Mouse (Mus musculus) midbrain, embryonic 16.5 days (tissue): Measurements from ENCODE around the gene Arl3. TPM values are rescaled to one million over a fixed set of nuclear protein-coding genes. Genes with fewer than 3 reads are reported as not detected.

Source experiments
- polyA plus RNA-seq: library from polyadenylated mRNA; unstranded; fragments of >200 nt; fragmentation: Nextera tagmentation; extraction: Ambion mirVana; gene quantifications from 2 replicates; pipeline ENCODE4 v1.2.1, GENCODE M21; 2015

Arl3 gene
- polyA plus RNA-seq, 1 experiment from 2014 or later = 226 TPM

Other genes starting within 250 kb of the Arl3 start
- 129 and 146 TPM in 2 replicates for gene Psd, start 246.0 kb downstream of the Arl3 start, polyA plus RNA-seq
- gene Fbxl15, start 245.0 kb downstream of the Arl3 start, polyA plus RNA-seq = 49.5 and 51.3 TPM in 2 replicates
- gene Cuedc2, start 234.5 kb downstream of the Arl3 start, polyA plus RNA-seq = 313 and 332 TPM in 2 replicates
- gene Mfsd13a, start 232.1 kb downstream of the Arl3 start, polyA plus RNA-seq = 10.7 and 11.8 TPM in 2 replicates
- 1.4 and 2.7 TPM in 2 replicates for gene 2310034G01Rik, start 222.9 kb downstream of the Arl3 start, polyA plus RNA-seq
- gene Actr1a, start 177.4 kb downstream of the Arl3 start, polyA plus RNA-seq = 378 and 383 TPM in 2 replicates
- 19.0 and 22.5 TPM in 2 replicates for gene Sufu, start 176.3 kb downstream of the Arl3 start, polyA plus RNA-seq
- gene Trim8, start 71.5 kb downstream of the Arl3 start, polyA plus RNA-seq = 25.9 and 26.8 TPM in 2 replicates
- gene Sfxn2, start 167 bp upstream of the Arl3 start, polyA plus RNA-seq = 9.7 and 12.8 TPM in 2 replicates
- gene Wbp1l, start 25.9 kb upstream of the Arl3 start, polyA plus RNA-seq = 34.0 and 34.8 TPM in 2 replicates
- gene Cyp17a1, start 100.0 kb upstream of the Arl3 start, polyA plus RNA-seq = not detected in 2 replicates
- gene Borcs7, start 116.7 kb upstream of the Arl3 start, polyA plus RNA-seq = 24.6 and 27.6 TPM in 2 replicates
- 35.6 and 38.1 TPM in 2 replicates for gene As3mt, start 134.3 kb upstream of the Arl3 start, polyA plus RNA-seq
- gene Cnnm2, start 188.4 kb upstream of the Arl3 start, polyA plus RNA-seq = 6.8 and 7.0 TPM in 2 replicates